Mouse (Mus musculus): ENCODE data around the gene Lect2. TPM values are rescaled to one million over a fixed set of nuclear protein-coding genes. Genes with fewer than 3 reads are reported as not detected.

The Lect2 gene
- polyA plus RNA-seq, 1 experiment from 2014 or later: not detected

- no peak for DNase-seq (ENCODE audit: low spot score)
- Histone ChIP-seq H3K4me3 (peak overlapping the region; percentile 79), H3K27ac (peak overlapping the region; percentile 71), H3K4me1 (replicated peaks) (peaks cover 8% of the 10 kb centered on the region; the same call in 1 of the 2 replicates), H3K9me3 (no peaks in the 10 kb centered on the region), H3K27me3 (ENCODE audit: insufficient read depth, poor library complexity, severe bottlenecking) (no peaks in the 10 kb centered on the region), H3K36me3 (no peaks in the 10 kb centered on the region)
- WGBS: 7% methylated on average over 8 of the region's 8 CpGs
Observed at GRCm38 (mm10) chr13:56522821-56523167, 25.5 kb downstream of the Lect2 start.

GRCm38 (mm10) chr13:56522081-56522820, 26.1 kb downstream of the Lect2 start, which contains the start of gene Fbxl21:
TSS of gene Fbxl21 (plus strand) at chr13:56522472.
- Histone ChIP-seq H3K27ac (peak within 1 kb of the TSS; percentile 71), H3K36me3 (no peaks in the 10 kb centered on the region), H3K9me3 (no peaks in the 10 kb centered on the region), H3K4me1 (replicated peaks) (peaks cover 8% of the 10 kb centered on the region; the same call in 1 of the 2 replicates), H3K4me3 (peak within 1 kb of the TSS; percentile 79), H3K27me3 (ENCODE audit: insufficient read depth, poor library complexity, severe bottlenecking) (no peaks in the 10 kb centered on the region)
- DNase-seq (ENCODE audit: low spot score): peak; percentile 94
- WGBS: under 1% methylated on average over 56 of the region's 56 CpGs

GRCm38 (mm10) chr13:56516816-56517215, 31.5 kb downstream of the Lect2 start:
- H3K27me3 ChIP-seq (ENCODE audit: insufficient read depth, poor library complexity, severe bottlenecking): no peaks in the 10 kb centered on the region
- no peak for DNase-seq (ENCODE audit: low spot score)

GRCm38 (mm10) chr13:56516311-56516710, 32.0 kb downstream of the Lect2 start:
- Histone ChIP-seq H3K27me3 (ENCODE audit: insufficient read depth, poor library complexity, severe bottlenecking) (no peaks in the 10 kb centered on the region), H3K36me3 (no peaks in the 10 kb centered on the region), H3K4me3 (no peak overlapping the region), H3K27ac (no peak overlapping the region), H3K4me1 (replicated peaks) (no peaks in the 10 kb centered on the region), H3K9me3 (no peaks in the 10 kb centered on the region)
- no peak for DNase-seq (ENCODE audit: low spot score)
- 71% methylated on average over 4 of the region's 4 CpGs for WGBS

More at GRCm38 (mm10) chr13:56516816-56517215, 31.5 kb downstream of the Lect2 start:
- Histone ChIP-seq H3K27ac (no peak overlapping the region), H3K36me3 (no peaks in the 10 kb centered on the region), H3K9me3 (no peaks in the 10 kb centered on the region), H3K4me1 (replicated peaks) (no peaks in the 10 kb centered on the region), H3K4me3 (no peak overlapping the region)
- 62% methylated on average over 7 of the region's 7 CpGs for WGBS

GRCm38 (mm10) chr13:56513595-56513994, 34.7 kb downstream of the Lect2 start:
- Histone ChIP-seq H3K27me3 (ENCODE audit: insufficient read depth, poor library complexity, severe bottlenecking) (no peaks in the 10 kb centered on the region), H3K4me1 (replicated peaks) (no peaks in the 10 kb centered on the region), H3K36me3 (no peaks in the 10 kb centered on the region), H3K27ac (no peak overlapping the region), H3K4me3 (no peak overlapping the region), H3K9me3 (no peaks in the 10 kb centered on the region)
- no peak for DNase-seq (ENCODE audit: low spot score)

- Histone ChIP-seq H3K4me3 (no peak overlapping the region), H3K4me1 (replicated peaks) (no peaks in the 10 kb centered on the region), H3K9me3 (no peaks in the 10 kb centered on the region), H3K27ac (no peak overlapping the region), H3K27me3 (ENCODE audit: insufficient read depth, poor library complexity, severe bottlenecking) (no peaks in the 10 kb centered on the region), H3K36me3 (no peaks in the 10 kb centered on the region)
- DNase-seq (ENCODE audit: low spot score): no peak
- WGBS: 81% methylated on average over 2 of the region's 2 CpGs
Observed at GRCm38 (mm10) chr13:56509796-56510195, 38.5 kb downstream of the Lect2 start.

GRCm38 (mm10) chr13:56506871-56507496, 41.3 kb downstream of the Lect2 start:
- no peaks in the 10 kb centered on the region for H3K36me3 ChIP-seq
- no peaks in the 10 kb centered on the region for H3K4me1 ChIP-seq (replicated peaks)
- no peaks in the 10 kb centered on the region for H3K9me3 ChIP-seq
- no peak overlapping the region for H3K27ac ChIP-seq
- WGBS: 86% methylated on average over 6 of the region's 6 CpGs
- no peak overlapping the region for H3K4me3 ChIP-seq
- no peaks in the 10 kb centered on the region for H3K27me3 ChIP-seq (ENCODE audit: insufficient read depth, poor library complexity, severe bottlenecking)
- no peak for DNase-seq (ENCODE audit: low spot score)

GRCm38 (mm10) chr13:56501866-56502420, 46.4 kb downstream of the Lect2 start:
- Histone ChIP-seq H3K9me3 (no peaks in the 10 kb centered on the region), H3K36me3 (no peaks in the 10 kb centered on the region), H3K27me3 (ENCODE audit: insufficient read depth, poor library complexity, severe bottlenecking) (no peaks in the 10 kb centered on the region), H3K4me3 (no peak overlapping the region), H3K4me1 (replicated peaks) (no peaks in the 10 kb centered on the region), H3K27ac (no peak overlapping the region)
- DNase-seq (ENCODE audit: low spot score): no peak
- WGBS: 76% methylated on average over 6 of the region's 6 CpGs

- H3K27ac ChIP-seq: no peak overlapping the region
- no peaks in the 10 kb centered on the region for H3K9me3 ChIP-seq
- no peak for DNase-seq (ENCODE audit: low spot score)
- no peak overlapping the region for H3K4me3 ChIP-seq
- H3K4me1 ChIP-seq (replicated peaks): no peaks in the 10 kb centered on the region
- no peaks in the 10 kb centered on the region for H3K36me3 ChIP-seq
- no peaks in the 10 kb centered on the region for H3K27me3 ChIP-seq (ENCODE audit: insufficient read depth, poor library complexity, severe bottlenecking)
- 86% methylated on average over 8 of the region's 8 CpGs for WGBS
Observed at GRCm38 (mm10) chr13:56500636-56501035, 47.7 kb downstream of the Lect2 start.

GRCm38 (mm10) chr13:56500132-56500531, 48.2 kb downstream of the Lect2 start:
- no peaks in the 10 kb centered on the region for H3K9me3 ChIP-seq
- no peak for DNase-seq (ENCODE audit: low spot score)
- 73% methylated on average over 3 of the region's 3 CpGs for WGBS

GRCm38 (mm10) chr13:56494440-56494839, 53.9 kb downstream of the Lect2 start:
- Histone ChIP-seq H3K27ac (no peak overlapping the region), H3K27me3 (ENCODE audit: insufficient read depth, poor library complexity, severe bottlenecking) (no peaks in the 10 kb centered on the region), H3K9me3 (0 out of 2 replicates have a peak, but pooled peaks cover 2% of the 10 kb centered on the region), H3K4me1 (replicated peaks) (no peaks in the 10 kb centered on the region), H3K36me3 (no peaks in the 10 kb centered on the region), H3K4me3 (no peak overlapping the region)
- DNase-seq (ENCODE audit: low spot score): no peak
- 49% methylated on average over 3 of the region's 3 CpGs for WGBS

More at GRCm38 (mm10) chr13:56500132-56500531, 48.2 kb downstream of the Lect2 start:
- Histone ChIP-seq H3K27ac (no peak overlapping the region), H3K36me3 (no peaks in the 10 kb centered on the region), H3K4me1 (replicated peaks) (no peaks in the 10 kb centered on the region), H3K27me3 (ENCODE audit: insufficient read depth, poor library complexity, severe bottlenecking) (no peaks in the 10 kb centered on the region), H3K4me3 (no peak overlapping the region)

All from hindbrain, embryonic 10.5 days (tissue).